Mouse (Mus musculus) stomach, embryonic 14.5 days (tissue): ENCODE data around the gene Eif5. TPM values are rescaled to one million over a fixed set of nuclear protein-coding genes. Genes with fewer than 3 reads are reported as not detected.

ENCODE experiments used
- polyA plus RNA-seq: library from polyadenylated mRNA; unstranded; fragments of >200 nt; fragmentation: Nextera tagmentation; extraction: Ambion mirVana; gene quantifications from 2 replicates; pipeline ENCODE4 v1.2.1, GENCODE M21; 2014

Eif5 gene
- polyA plus RNA-seq, 1 experiment from 2014 or later = 448 TPM

Other genes starting within 250 kb of the Eif5 start
- gene Cdc42bpb, start 160.3 kb upstream of the Eif5 start, polyA plus RNA-seq = 44.1 and 44.9 TPM in 2 replicates
- gene Lbhd2, start 131.2 kb upstream of the Eif5 start, polyA plus RNA-seq = 0.93 and 1.5 TPM in 2 replicates
- gene Exoc3l4, start 121.0 kb upstream of the Eif5 start, polyA plus RNA-seq = 5.7 and 6.8 TPM in 2 replicates
- gene Tnfaip2, start 95.5 kb upstream of the Eif5 start, polyA plus RNA-seq = 3.5 and 5.0 TPM in 2 replicates
- gene Gm266, start 52.2 kb upstream of the Eif5 start, polyA plus RNA-seq = 38.4 and 42.6 TPM in 2 replicates
- 58.5 and 58.9 TPM in 2 replicates for gene Mark3, start 36.5 kb downstream of the Eif5 start, polyA plus RNA-seq
- 548 and 555 TPM in 2 replicates for gene Ckb, start 134.3 kb downstream of the Eif5 start, polyA plus RNA-seq
- gene Trmt61a, start 140.1 kb downstream of the Eif5 start, polyA plus RNA-seq = 7.8 and 9.2 TPM in 2 replicates
- 49.8 and 58.0 TPM in 2 replicates for gene Bag5, start 175.2 kb downstream of the Eif5 start, polyA plus RNA-seq
- gene Apopt1, start 175.2 kb downstream of the Eif5 start, polyA plus RNA-seq = 56.1 and 60.8 TPM in 2 replicates
- 111 and 120 TPM in 2 replicates for gene Klc1, start 220.8 kb downstream of the Eif5 start, polyA plus RNA-seq